Mouse (Mus musculus) hindbrain, embryonic 15.5 days (tissue): ENCODE measurements at regions not wholly inside any gene's neighbourhood (a gene's known extent, or its start where the extent isn't known, plus 50 kb on each side); places are given as distances from the start of the nearest gene placed in this dataset.

Source experiments
- ATAC-seq: fragments of 200-750 bp; cut with Nextera tagmentation; 2 replicates; pipeline ENCODE4 v1.8.0; 2017; ENCODE audit warnings: low read depth, moderate number of reproducible peaks, moderate TSS enrichment; ENCODE audit not compliant: low FRiP score
- H3K27ac ChIP-seq: fragments of 300-500 bp; sonication (generic); replicated peaks from 2 replicates; pipeline ENCODE4 v1.5.1; 2015; ENCODE audit warnings: mild to moderate bottlenecking, inconsistent platforms
- H3K27me3 ChIP-seq: fragments of 300-500 bp; sonication (generic); 2 replicates; pipeline ENCODE4 v1.6.1; 2015; ENCODE audit warnings: control low read depth, inconsistent platforms
- H3K36me3 ChIP-seq: fragments of 300-500 bp; sonication (generic); 2 replicates; pipeline ENCODE4 v1.6.1; 2015; ENCODE audit warnings: control low read depth, inconsistent platforms
- H3K4me1 ChIP-seq: fragments of 300-500 bp; sonication (generic); replicated peaks from 2 replicates; pipeline ENCODE4 v1.6.1; 2015; ENCODE audit warnings: control low read depth, inconsistent platforms
- H3K4me2 ChIP-seq: fragments of 300-500 bp; sonication (generic); 2 replicates; pipeline ENCODE4 v1.6.1; 2015; ENCODE audit warnings: moderate library complexity, mild to moderate bottlenecking, inconsistent platforms
- H3K4me3 ChIP-seq: fragments of 300-500 bp; sonication (generic); 2 replicates; pipeline ENCODE4 v1.5.1; 2015; ENCODE audit warnings: mild to moderate bottlenecking, inconsistent platforms
- H3K9ac ChIP-seq: fragments of 300-500 bp; sonication (generic); 2 replicates; pipeline ENCODE4 v1.6.1; 2015; ENCODE audit warnings: inconsistent platforms
- H3K9me3 ChIP-seq: fragments of 300-500 bp; sonication (generic); 2 replicates; pipeline ENCODE4 v1.6.1; 2016; ENCODE audit warnings: control low read depth, inconsistent platforms
- WGBS: fragments of 180-500 bp; shearing (Covaris S2); methylation state at CpG from one replicate; pipeline ENCODE4 v1.1.7; 2015; 5-methylcytosine and 5-hydroxymethylcytosine counted together

DNA sequence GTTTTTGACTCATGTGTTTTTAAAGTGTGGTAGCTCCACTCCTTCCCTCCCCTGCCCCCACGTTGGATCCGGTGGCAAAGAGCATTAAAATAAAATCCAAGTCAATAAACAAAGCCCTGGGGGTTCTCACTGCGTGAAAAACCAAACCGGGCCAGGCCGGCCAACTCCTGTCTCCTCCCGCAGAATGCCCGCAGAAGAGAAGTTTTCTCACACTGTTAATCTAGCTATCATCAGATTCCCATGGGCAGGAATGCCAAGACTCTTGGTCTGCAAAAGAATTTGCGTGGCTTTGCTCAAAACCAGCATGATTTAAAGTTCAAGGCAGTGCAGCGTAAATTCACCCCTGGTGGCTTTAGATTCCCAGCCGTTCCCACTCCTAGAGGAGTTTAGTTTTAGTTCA, 219.0 kb downstream of the Nkx6-1 start:
- H3K36me3 ChIP-seq: no peaks in the 10 kb centered on the region
- H3K4me2 ChIP-seq: no peak overlapping the region
- H3K9me3 ChIP-seq: no peaks in the 10 kb centered on the region
- 0 out of 2 replicates have a peak, but pooled peaks cover 3% of the 10 kb centered on the region for H3K27me3 ChIP-seq
- no peak overlapping the region for H3K4me3 ChIP-seq
- no peak overlapping the region for H3K27ac ChIP-seq
- H3K4me1 ChIP-seq: no peaks in the 10 kb centered on the region
- ATAC-seq: no peak
- no peak overlapping the region for H3K9ac ChIP-seq
- 43% methylated on average over 10 of the region's 10 CpGs for WGBS

DNA sequence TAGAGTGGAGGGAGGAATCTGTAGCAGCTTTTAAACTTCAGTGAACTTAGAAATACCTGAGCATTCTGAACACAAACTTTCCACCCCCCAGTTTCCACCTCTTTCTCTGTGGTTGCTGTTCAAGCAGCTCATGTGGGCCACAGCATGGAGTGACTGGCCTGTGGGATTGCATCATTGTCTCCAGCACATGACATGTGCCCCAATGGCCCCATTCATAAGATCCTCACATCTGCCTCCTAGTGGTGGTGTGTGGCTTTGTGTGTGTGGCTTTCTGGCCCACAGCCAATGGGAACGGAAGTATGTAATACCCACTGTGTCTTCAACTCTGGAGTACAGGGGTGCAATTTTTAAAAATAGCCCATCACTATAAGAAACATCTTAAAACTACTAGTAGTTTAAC, 223.0 kb downstream of the Nkx6-1 start:
- no peaks in the 10 kb centered on the region for H3K4me1 ChIP-seq
- H3K9me3 ChIP-seq: no peaks in the 10 kb centered on the region
- H3K9ac ChIP-seq: no peak overlapping the region
- H3K36me3 ChIP-seq: no peaks in the 10 kb centered on the region
- H3K27ac ChIP-seq: no peak overlapping the region
- H3K4me3 ChIP-seq: no peak overlapping the region
- ATAC-seq: no peak
- no peaks in the 10 kb centered on the region for H3K27me3 ChIP-seq
- no peak overlapping the region for H3K4me2 ChIP-seq
- 73% methylated on average over 1 of the region's 1 CpGs for WGBS

DNA sequence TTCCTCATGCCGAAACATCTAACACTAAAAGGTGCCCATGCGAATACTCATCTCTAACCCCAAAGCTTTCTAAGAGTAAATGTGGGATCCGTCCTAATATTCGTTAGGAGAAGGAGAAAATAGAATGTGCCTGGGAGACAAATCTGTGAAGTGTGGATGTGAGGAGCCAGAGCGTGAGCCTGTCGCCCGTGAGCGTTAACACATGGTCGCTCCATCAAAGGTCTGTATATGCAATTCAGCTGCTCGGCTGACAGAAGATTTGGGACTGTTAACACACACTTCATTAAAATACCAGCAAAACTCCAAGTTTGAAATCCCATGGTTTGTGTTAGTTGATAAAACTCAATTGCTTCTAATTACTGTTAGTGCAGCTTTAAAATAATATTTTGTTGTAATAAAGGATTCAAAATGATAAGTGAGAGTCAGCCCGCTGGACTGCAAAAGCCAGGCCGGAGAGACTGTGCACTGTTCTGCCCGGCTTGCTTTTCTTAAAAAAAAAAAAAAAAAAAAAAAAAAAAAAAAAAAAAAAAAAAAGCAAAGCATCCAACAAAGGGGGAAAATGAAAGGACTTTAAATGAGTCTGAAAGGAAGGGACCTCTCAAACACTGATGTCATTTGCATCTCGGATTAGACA, 227.0 kb downstream of the Nkx6-1 start:
- no peak overlapping the region for H3K4me3 ChIP-seq
- H3K27me3 ChIP-seq: no peaks in the 10 kb centered on the region; the same call in 1 of the 2 replicates
- H3K4me1 ChIP-seq: no peaks in the 10 kb centered on the region
- no peak overlapping the region for H3K9ac ChIP-seq
- H3K9me3 ChIP-seq: no peaks in the 10 kb centered on the region
- 72% methylated on average over 14 of the region's 14 CpGs for WGBS
- no peak overlapping the region for H3K27ac ChIP-seq
- no peak for ATAC-seq
- H3K4me2 ChIP-seq: no peak overlapping the region
- no peaks in the 10 kb centered on the region for H3K36me3 ChIP-seq

DNA sequence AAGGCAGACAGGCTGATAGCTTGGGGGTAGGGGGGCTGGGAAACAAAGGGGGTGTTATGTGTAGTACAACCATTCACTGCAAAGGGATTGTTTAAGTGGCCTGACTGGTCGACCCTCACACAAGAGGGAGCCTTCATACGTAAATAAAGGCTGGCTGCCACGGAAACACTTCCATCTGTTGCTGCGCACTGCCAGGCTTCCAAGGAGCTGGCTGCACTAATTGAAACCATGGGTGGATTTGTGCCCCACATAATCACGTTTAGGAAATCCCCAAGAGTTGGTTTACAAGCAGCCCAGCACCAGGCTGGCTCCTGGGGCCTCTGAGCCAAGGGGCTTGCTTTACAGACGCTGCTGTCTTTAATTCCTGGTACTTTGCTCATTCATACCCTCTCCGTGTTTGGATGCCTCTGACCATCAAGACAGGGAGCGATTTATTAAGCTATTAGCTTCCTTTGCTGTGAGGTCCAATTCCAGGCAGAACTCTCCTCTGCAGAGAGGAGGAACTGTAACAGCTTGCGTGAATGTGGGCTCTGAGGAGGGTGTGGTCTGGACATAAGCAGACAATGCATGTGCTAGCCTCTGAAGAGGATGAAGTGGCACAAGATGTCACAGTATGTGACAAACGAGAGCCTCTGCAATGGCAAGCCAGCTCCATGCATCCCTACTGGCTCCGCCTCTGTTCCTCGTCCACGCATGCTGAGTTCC, 238.6 kb downstream of the Nkx6-1 start:
- no peaks in the 10 kb centered on the region for H3K9me3 ChIP-seq
- no peaks in the 10 kb centered on the region for H3K36me3 ChIP-seq
- 0 out of 2 replicates have a peak overlapping the region, but pooled peaks have one; percentile 2 for H3K27ac ChIP-seq
- peaks cover 12% of the 10 kb centered on the region for H3K4me1 ChIP-seq
- no peak overlapping the region for H3K4me3 ChIP-seq
- H3K4me2 ChIP-seq: peak overlapping the region; percentile 32
- H3K27me3 ChIP-seq: peaks cover 28% of the 10 kb centered on the region
- peak; percentile 92 for ATAC-seq
- no peak overlapping the region for H3K9ac ChIP-seq
- 14% methylated on average over 13 of the region's 13 CpGs for WGBS

DNA sequence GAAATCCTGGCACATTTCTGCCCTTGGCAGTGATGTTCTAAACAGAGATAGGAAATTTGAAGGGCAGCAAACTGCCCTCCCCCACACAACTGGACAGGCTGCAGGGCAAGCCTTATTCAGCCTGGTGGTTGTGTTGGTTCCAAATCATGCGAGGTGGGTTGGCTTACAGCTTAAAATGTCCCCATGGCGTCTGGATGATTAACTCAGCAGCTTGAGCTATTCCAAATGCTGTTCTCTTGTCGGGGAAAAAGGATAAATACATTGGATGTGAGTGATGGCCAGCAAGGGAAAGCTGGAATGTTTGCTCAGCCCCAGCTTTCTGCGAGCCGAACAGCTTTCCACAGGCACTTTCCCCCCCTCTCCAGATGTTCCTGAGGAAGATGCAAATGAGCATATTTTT, 280.5 kb downstream of the Nkx6-1 start:
- no peaks in the 10 kb centered on the region for H3K4me1 ChIP-seq
- H3K9me3 ChIP-seq: no peaks in the 10 kb centered on the region
- 52% methylated on average over 5 of the region's 5 CpGs for WGBS
- H3K27ac ChIP-seq: no peak overlapping the region
- no peak overlapping the region for H3K4me2 ChIP-seq
- ATAC-seq: no peak
- H3K36me3 ChIP-seq: no peaks in the 10 kb centered on the region
- H3K9ac ChIP-seq: no peak overlapping the region
- H3K4me3 ChIP-seq: no peak overlapping the region
- H3K27me3 ChIP-seq: no peaks in the 10 kb centered on the region

DNA sequence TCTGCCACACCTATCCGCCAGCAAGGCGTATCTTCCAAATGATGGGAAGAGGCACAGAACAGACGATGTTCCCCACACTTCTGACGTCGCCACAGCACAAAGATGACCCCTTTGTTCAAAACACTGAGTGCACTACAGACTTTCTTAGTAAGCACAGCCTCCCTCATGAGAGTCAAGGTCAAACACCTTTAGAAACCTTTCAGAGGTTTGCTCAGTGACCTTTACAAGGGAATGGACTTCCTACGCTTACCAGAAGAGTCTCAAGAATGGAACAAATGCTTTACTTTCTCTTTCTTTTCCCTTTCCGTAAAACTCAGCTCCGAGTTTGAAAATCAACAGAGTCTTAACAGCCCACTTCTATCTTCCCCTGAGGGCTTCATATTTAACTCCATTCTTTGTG, 283.4 kb downstream of the Nkx6-1 start:
- no peak overlapping the region for H3K27ac ChIP-seq
- 76% methylated on average over 8 of the region's 8 CpGs for WGBS
- no peak for ATAC-seq
- no peaks in the 10 kb centered on the region for H3K27me3 ChIP-seq
- no peaks in the 10 kb centered on the region for H3K4me1 ChIP-seq
- H3K9ac ChIP-seq: no peak overlapping the region
- no peak overlapping the region for H3K4me3 ChIP-seq
- H3K9me3 ChIP-seq: no peaks in the 10 kb centered on the region
- H3K36me3 ChIP-seq: no peaks in the 10 kb centered on the region
- H3K4me2 ChIP-seq: no peak overlapping the region

DNA sequence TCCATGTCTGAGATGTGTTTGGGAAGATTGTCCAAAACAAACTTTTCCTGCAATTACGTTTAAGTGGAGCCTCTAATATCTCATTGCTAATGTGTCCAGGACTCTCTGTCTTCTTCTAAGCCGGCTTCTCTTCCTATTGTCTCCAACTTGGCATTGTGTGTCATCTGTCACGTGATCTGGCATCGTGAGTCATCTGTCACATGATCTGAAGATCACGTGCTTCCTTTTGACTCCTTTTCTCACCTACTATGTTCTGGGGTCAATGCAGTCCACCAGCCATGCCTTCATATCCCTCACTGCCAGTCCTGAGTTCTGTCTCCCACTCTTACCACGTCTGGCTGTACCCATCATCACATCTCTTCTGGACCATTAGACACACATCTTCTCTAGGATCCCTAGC, 288.1 kb downstream of the Nkx6-1 start:
- Histone ChIP-seq H3K9me3 (no peaks in the 10 kb centered on the region), H3K27me3 (peaks cover 10% of the 10 kb centered on the region), H3K4me1 (no peaks in the 10 kb centered on the region), H3K9ac (no peak overlapping the region), H3K36me3 (no peaks in the 10 kb centered on the region), H3K4me3 (no peak overlapping the region), H3K4me2 (no peak overlapping the region), H3K27ac (no peak overlapping the region)
- 93% methylated on average over 6 of the region's 6 CpGs for WGBS
- ATAC-seq: no peak

DNA sequence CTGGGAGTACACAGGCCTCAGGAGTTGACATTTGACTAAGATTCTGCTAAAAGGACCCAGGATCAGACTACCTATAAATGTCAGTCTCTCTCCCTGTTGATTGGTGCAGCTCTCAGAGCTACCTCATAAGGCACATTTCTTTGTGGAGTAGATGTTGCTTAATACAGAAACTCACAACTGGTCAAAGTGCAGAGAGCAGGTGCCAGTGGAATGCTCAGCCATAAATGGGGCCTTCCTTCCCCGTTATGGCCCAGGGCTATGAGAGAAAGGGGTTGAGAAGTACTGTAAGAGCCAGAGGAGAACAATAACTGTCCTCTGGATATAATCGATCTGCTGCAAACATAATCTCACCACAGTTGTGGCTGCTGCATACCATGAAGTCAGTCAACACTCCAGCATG, 290.7 kb downstream of the Nkx6-1 start:
- peaks cover 27% of the 10 kb centered on the region for H3K27me3 ChIP-seq
- no peaks in the 10 kb centered on the region for H3K9me3 ChIP-seq
- H3K27ac ChIP-seq: no peak overlapping the region
- H3K36me3 ChIP-seq: no peaks in the 10 kb centered on the region
- ATAC-seq: no peak
- H3K4me2 ChIP-seq: no peak overlapping the region
- no peak overlapping the region for H3K9ac ChIP-seq
- no peak overlapping the region for H3K4me3 ChIP-seq
- 92% methylated on average over 2 of the region's 2 CpGs for WGBS
- H3K4me1 ChIP-seq: no peaks in the 10 kb centered on the region

DNA sequence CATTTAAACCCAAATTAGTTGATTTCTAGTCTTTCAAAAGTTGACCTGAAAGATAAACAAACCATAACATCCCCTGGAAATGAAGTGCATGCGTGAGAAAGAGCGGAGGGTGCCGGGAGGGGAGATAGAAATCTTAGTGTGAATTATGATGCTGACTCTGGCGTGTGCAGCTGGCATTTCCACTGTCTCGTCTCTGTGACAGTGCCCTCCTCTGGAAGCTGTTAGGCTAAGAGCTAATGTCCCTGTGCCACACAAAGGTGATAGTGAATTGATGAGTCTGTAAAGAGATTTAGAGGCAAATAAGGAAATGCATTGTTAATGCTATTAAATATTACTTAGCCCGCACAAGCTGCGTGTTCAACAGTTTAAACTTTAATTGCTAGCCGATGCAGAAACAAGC, 292.6 kb downstream of the Nkx6-1 start:
- no peaks in the 10 kb centered on the region for H3K36me3 ChIP-seq
- H3K27me3 ChIP-seq: peaks cover 43% of the 10 kb centered on the region
- ATAC-seq: no peak
- no peak overlapping the region for H3K4me3 ChIP-seq
- no peak overlapping the region for H3K9ac ChIP-seq
- WGBS: 46% methylated on average over 8 of the region's 8 CpGs
- no peaks in the 10 kb centered on the region for H3K4me1 ChIP-seq
- no peak overlapping the region for H3K4me2 ChIP-seq
- H3K9me3 ChIP-seq: no peaks in the 10 kb centered on the region
- no peak overlapping the region for H3K27ac ChIP-seq

DNA sequence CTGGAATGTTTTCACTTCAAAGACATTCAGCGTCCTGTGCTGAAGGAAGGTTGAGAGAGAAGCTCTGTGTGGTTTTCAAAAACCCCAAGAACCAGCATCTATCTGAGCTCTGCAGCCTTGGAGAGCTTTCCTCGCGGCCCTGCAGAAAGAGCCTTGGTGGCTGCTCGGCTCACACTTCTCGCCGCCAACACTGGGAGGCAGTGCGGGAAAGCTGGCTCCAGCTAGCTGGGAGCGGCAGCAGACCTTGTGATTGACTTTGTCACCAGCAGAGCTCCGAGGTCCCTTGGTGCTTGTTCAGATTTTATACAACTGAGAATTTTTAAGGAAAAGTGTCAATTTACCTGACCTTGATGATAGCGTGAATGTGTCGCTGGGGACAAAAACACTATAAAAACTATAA, 299.4 kb downstream of the Nkx6-1 start:
- Histone ChIP-seq H3K4me2 (no peak overlapping the region), H3K9ac (no peak overlapping the region), H3K4me1 (peaks cover 9% of the 10 kb centered on the region; the same call in 1 of the 2 replicates), H3K27me3 (peaks cover 65% of the 10 kb centered on the region), H3K27ac (no peak overlapping the region), H3K9me3 (no peaks in the 10 kb centered on the region), H3K4me3 (no peak overlapping the region), H3K36me3 (no peaks in the 10 kb centered on the region)
- 14% methylated on average over 11 of the region's 11 CpGs for WGBS
- ATAC-seq: no peak

DNA sequence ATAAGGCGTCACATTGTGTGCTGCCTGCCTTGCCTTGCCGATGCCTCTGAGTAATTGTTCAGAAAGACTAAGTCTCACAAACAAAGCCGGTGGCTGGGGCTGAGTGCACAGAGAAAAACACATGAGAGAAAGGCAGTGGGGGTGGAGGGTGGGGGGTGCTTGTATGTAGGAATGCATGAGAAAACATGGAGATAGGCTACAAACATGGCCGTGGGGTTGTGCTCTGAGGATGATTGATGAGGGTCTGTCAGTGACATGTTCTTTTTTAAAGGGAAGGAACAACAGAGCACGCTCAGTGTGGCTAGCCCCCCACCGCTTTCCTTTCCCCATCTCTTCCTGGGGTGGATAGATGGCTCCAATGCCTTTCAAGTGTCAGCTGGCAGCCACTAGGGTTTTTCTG, 304.8 kb downstream of the Nkx6-1 start:
- 13% methylated on average over 6 of the region's 6 CpGs for WGBS
- H3K9ac ChIP-seq: no peak overlapping the region
- H3K4me3 ChIP-seq: no peak overlapping the region
- H3K4me1 ChIP-seq: 0 out of 2 replicates have a peak, but pooled peaks cover 7% of the 10 kb centered on the region
- H3K9me3 ChIP-seq: no peaks in the 10 kb centered on the region
- peaks cover 31% of the 10 kb centered on the region for H3K27me3 ChIP-seq
- no peak overlapping the region for H3K27ac ChIP-seq
- H3K4me2 ChIP-seq: no peak overlapping the region
- ATAC-seq: peak; percentile 27; the same call in 1 of the 2 replicates
- no peaks in the 10 kb centered on the region for H3K36me3 ChIP-seq

DNA sequence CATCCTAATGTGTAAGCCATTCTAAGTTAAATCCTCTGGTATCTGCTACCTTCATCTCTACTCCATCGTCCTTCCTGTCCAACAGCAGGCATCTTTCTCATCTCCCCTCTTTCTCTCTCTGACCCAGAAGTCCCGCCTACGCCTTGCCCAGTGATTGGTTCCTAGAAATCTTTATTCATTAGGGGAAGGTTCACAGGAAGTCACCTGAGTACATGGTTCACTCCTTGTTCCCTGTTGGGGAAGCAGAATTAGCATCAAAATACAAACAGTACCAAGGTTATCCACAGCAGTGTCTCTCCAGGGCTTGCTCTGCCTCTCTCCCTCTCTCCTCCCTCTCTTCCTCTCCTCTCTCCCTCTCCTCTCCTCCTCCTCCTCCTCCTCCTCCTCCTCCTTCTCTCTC, 319.4 kb downstream of the Nkx6-1 start:
- ATAC-seq: no peak
- H3K27me3 ChIP-seq: no peaks in the 10 kb centered on the region
- H3K4me3 ChIP-seq: no peak overlapping the region
- H3K27ac ChIP-seq: no peak overlapping the region
- peaks cover 4% of the 10 kb centered on the region; the same call in 1 of the 2 replicates for H3K9me3 ChIP-seq
- H3K4me1 ChIP-seq: no peaks in the 10 kb centered on the region
- H3K9ac ChIP-seq: no peak overlapping the region
- H3K36me3 ChIP-seq: no peaks in the 10 kb centered on the region
- WGBS: 82% methylated on average over 3 of the region's 3 CpGs
- no peak overlapping the region for H3K4me2 ChIP-seq
